Comparison of ENCODE assay signal across 7 mouse cellular contexts in genomic region chr13:97239343-97240180, GRCm38 (mm10). TPM values are rescaled to one million over a fixed set of nuclear protein-coding genes. Genes with fewer than 3 reads are reported as not detected.
DNase-seq lines count a peak whose midpoint lies in the region; TF ChIP-seq lines count a peak whose summit lies in the region.

No protein-coding gene starts in this region.

- DNase-seq in ES-CJ7 (ENCODE audit: low read depth, low spot score): peak; percentile 88
- peak; percentile 18 for DNase-seq in adrenal gland, postnatal 25 days
- DNase-seq in fat pad, adult 2 months (ENCODE audit: extremely low read depth, low read depth, low spot score): peak; percentile 18
- DNase-seq in heart, postnatal 10 days: peak; percentile 68
- DNase-seq in kidney, postnatal 25 days: peak; percentile 37 to 60
- peak; percentile 34 for DNase-seq in lung, adult 2 months
- DNase-seq in ovary, postnatal 14 days (ENCODE audit: low spot score): peak; percentile 24

- intact Hi-C loops in heart, postnatal 10 days (cut with DNase I): loop anchor here (1.0 to 10.0 kb wide), 9 partner anchors 55 to 1005 kb away; no protein-coding TSS in a partner anchor

- TF ChIP-seq POLR2A in lung, adult 2 months (IDR thresholded peaks at IDR 0.05; ENCODE audit: borderline replicate concordance, extremely low read depth, low read depth, low read length): no peak

- peaks cover 10% of the 10 kb centered on the region for H3K4me1 ChIP-seq in lung, adult 2 months (ENCODE audit: control insufficient read depth, insufficient read depth, low read length)

- 8% methylated on average over 23 of the region's 23 CpGs for WGBS in lung, adult 2 months

- H3K4me3 ChIP-seq in lung, adult 2 months (replicated peaks; ENCODE audit: extremely low read depth, low read depth, low read length): no peak overlapping the region

- peak; percentile 29; the same call in 1 of the 2 replicates for TF ChIP-seq CTCF in lung, adult 2 months (IDR thresholded peaks at IDR 0.05; ENCODE audit: insufficient read depth, low read length)

RNA-seq across cellular contexts. Expression of gene Enc1, which starts 1.3 kb away (rescaled TPM):
- 5.9 and 6.1 TPM in 2 replicates for total RNA-seq in adrenal gland, postnatal 25 days (2021)
- 10 to 100 TPM; 11.8 to 16.2 TPM for total RNA-seq in heart, postnatal 10 days (2021)
- 7.3 and 8.5 TPM in 2 replicates for polyA plus RNA-seq in lung, adult 2 months (2012; rRNA removed)

RNA-seq across cellular contexts. Expression of gene Hexb, which starts 41.4 kb away (rescaled TPM):
- total RNA-seq in adrenal gland, postnatal 25 days (2021): 20.3 and 26.6 TPM in 2 replicates
- total RNA-seq in heart, postnatal 10 days (2021): 10 to 100 TPM; 24.3 to 29.8 TPM
- 70.6 and 71.8 TPM in 2 replicates for polyA plus RNA-seq in lung, adult 2 months (2012; rRNA removed)

Comparison
In these comparisons a context has a peak if more than half of its experiments do, and no peak if none do; other contexts are left out.
1. DNase-seq: peak in every context shown above with its lines; median percentile 88 in ES-CJ7; 68 in heart, postnatal 10 days; 48 in kidney, postnatal 25 days; 34 in lung, adult 2 months; 24 in ovary, postnatal 14 days; 18 in adrenal gland, postnatal 25 days; 18 in fat pad, adult 2 months.